Mouse (Mus musculus) spleen, adult 2 months (tissue): ENCODE data around the gene Mtss1l.

ENCODE experiments used
- CTCF ChIP-seq: fragments of 200-500 bp; IDR thresholded peaks from 2 replicates; pipeline ENCODE4 v1.5.1; 2011; ENCODE audit warnings: mild to moderate bottlenecking, inconsistent platforms; ENCODE audit not compliant: insufficient read depth, insufficient read length, insufficient replicate concordance; ENCODE audit errors: extremely low read depth
- POLR2A ChIP-seq: fragments of 200-500 bp; IDR thresholded peaks from 2 replicates; pipeline ENCODE4 v1.6.1; 2011; ENCODE audit warnings: low read depth, low read length, inconsistent platforms

DNA sequence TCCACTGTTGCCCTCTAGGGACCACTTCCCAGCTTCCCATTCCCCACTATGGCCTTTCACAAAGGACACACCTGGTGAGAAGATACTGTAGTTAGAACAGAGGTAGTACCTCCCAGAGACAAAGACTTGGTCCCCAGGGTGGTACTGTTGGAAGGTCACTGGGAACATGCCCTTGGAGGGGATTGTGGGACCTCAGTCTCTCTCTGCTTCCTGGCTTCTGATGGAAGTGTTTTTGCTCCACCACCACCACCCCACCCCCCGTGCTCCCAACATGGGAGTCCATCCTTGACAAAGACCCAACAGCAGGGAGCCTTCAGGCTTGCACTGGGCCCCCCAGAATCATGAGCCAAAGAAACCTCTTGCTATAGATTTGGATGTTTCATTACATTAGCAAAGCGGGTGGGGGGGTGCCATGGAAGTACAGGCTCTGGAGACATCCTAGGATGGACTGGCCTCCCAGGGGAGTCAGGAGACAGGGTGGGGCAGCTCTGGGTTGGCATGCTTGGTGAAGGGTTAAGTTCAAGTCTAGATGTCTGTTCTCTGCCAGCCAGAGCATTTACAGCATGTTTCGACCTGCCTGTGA is 14.9 kb upstream of the Mtss1l start:
- TF ChIP-seq CTCF (no peak), POLR2A (no peak)
